Mouse (Mus musculus) liver, postnatal 0 days (tissue): ENCODE measurements around the gene Gm7324. TPM values are rescaled to one million over a fixed set of nuclear protein-coding genes. Genes with fewer than 3 reads are reported as not detected.
"Not testable (repeated sequence)": the region's sequence is repeated elsewhere in the genome, so short reads cannot be mapped to it uniquely, and the experiment has no call there.

ENCODE experiments used
- ATAC-seq: fragments of 200-750 bp; cut with Nextera tagmentation; 2 replicates; pipeline ENCODE4 v1.8.0; 2017; ENCODE audit warnings: mild to moderate bottlenecking, moderate library complexity
- DNase-seq: peaks from one replicate; pipeline ENCODE4 v3.0.0-alpha.2; 2016
- H3K27ac ChIP-seq: fragments of 300-500 bp; sonication (generic); 2 replicates; pipeline ENCODE4 v1.5.1; 2014; ENCODE audit warnings: antibody characterized with exemption, moderate library complexity, mild to moderate bottlenecking, low read depth
- H3K27me3 ChIP-seq: fragments of 300-500 bp; sonication (generic); 2 replicates; pipeline ENCODE4 v1.6.1; 2014; ENCODE audit warnings: low read length, control low read depth, mixed read lengths; ENCODE audit not compliant: insufficient read depth
- H3K36me3 ChIP-seq: fragments of 300-500 bp; sonication (generic); replicated peaks from 2 replicates; pipeline ENCODE4 v1.6.1; 2014; ENCODE audit warnings: mild to moderate bottlenecking, control low read depth, low read length, moderate library complexity, mixed read lengths; ENCODE audit not compliant: insufficient read depth
- H3K4me1 ChIP-seq: fragments of 300-500 bp; sonication (generic); 2 replicates; pipeline ENCODE4 v1.6.1; 2014; ENCODE audit warnings: antibody characterized with exemption, mild to moderate bottlenecking, control low read depth; ENCODE audit not compliant: insufficient read depth
- H3K4me2 ChIP-seq: fragments of 300-500 bp; sonication (generic); 2 replicates; pipeline ENCODE4 v1.6.1; 2014; ENCODE audit warnings: low read depth, mild to moderate bottlenecking, low read length, moderate library complexity, mixed read lengths
- H3K4me3 ChIP-seq: fragments of 300-500 bp; sonication (generic); 2 replicates; pipeline ENCODE4 v1.5.1; 2014; ENCODE audit warnings: low read depth, low read length
- H3K9ac ChIP-seq: fragments of 300-500 bp; sonication (generic); replicated peaks from 2 replicates; pipeline ENCODE4 v1.6.1; 2014; ENCODE audit warnings: mild to moderate bottlenecking, moderate library complexity
- H3K9me3 ChIP-seq: fragments of 300-500 bp; sonication (generic); 2 replicates; pipeline ENCODE4 v1.6.1; 2016; ENCODE audit warnings: mild to moderate bottlenecking, control low read depth, low read length, mixed read lengths
- WGBS: fragments of 180-500 bp; shearing (Covaris S2); extraction: QIAGEN DNeasy Blood & Tissue Kit; methylation state at CpG from one replicate; pipeline ENCODE4 v1.1.7; 2014; ENCODE audit not compliant: insufficient replicate concordance; 5-methylcytosine and 5-hydroxymethylcytosine counted together
- polyA plus RNA-seq: library from polyadenylated mRNA; unstranded; fragments of >200 nt; fragmentation: Nextera tagmentation; extraction: Ambion mirVana; gene quantifications from 2 replicates; pipeline ENCODE4 v1.2.1, GENCODE M21; 2015

Gm7324 gene
- 0.47 and 0.54 TPM in 2 replicates for polyA plus RNA-seq

DNA sequence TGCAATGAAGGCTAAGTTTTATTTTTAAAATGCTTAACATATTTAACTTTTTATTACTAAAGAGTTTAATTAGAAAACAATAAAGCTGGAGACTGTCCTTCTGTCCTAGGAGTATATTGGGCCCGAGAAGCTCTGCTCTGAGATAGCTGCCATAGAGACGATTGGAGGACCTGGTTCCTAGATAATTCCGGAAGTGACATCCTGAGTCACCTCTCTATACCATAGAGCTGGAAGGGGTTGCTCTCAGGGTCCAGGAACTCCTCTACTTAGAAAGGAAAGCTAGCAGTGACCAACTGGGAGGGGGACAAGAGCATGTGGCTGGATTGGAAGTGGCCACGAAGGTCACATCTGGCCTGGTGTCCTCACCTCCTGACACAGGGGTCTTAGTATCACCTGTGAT lies at the start of gene Gm7324:
Gm7324 (plus strand) TSS at position 208 of the 400 bp plus-strand sequence.
- DNase-seq, H3K4me1 ChIP-seq, H3K36me3 ChIP-seq, H3K9me3 ChIP-seq, H3K9ac ChIP-seq, H3K27me3 ChIP-seq, ATAC-seq, H3K4me2 ChIP-seq, H3K4me3 ChIP-seq, H3K27ac ChIP-seq: not testable (repeated sequence)
- WGBS = 80% methylated on average over 4 of the region's 4 CpGs

DNA sequence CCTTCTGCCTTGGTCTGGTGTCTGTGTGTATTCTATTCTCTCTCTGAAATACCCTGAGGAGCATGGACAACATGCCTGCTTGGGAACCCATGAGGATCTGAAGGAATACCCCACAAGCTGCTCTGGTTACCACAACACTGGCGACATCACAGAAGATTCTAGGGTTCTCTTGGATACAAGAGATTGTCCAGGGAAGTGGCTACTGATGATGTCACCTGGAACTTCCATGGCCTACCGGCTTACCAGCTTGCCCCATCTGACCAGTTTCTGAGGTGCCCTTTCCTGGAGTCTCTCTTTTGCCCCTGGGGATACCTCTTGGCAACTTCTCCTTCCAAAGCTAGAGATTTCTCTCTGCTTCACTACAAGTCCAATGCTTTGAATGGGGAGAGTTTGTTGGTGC lies 20.5 kb upstream of the Gm7324 start, which contains the start of gene Gm8165:
Gm8165 (minus strand) TSS at position 101 of the 400 bp plus-strand sequence.
- DNase-seq, H3K36me3 ChIP-seq, H3K4me3 ChIP-seq, H3K9me3 ChIP-seq, H3K9ac ChIP-seq, H3K27me3 ChIP-seq, H3K4me2 ChIP-seq, ATAC-seq, H3K4me1 ChIP-seq, H3K27ac ChIP-seq: not testable (repeated sequence)
- no CpG with 5 or more reads among the region's 2 CpGs for WGBS

DNA sequence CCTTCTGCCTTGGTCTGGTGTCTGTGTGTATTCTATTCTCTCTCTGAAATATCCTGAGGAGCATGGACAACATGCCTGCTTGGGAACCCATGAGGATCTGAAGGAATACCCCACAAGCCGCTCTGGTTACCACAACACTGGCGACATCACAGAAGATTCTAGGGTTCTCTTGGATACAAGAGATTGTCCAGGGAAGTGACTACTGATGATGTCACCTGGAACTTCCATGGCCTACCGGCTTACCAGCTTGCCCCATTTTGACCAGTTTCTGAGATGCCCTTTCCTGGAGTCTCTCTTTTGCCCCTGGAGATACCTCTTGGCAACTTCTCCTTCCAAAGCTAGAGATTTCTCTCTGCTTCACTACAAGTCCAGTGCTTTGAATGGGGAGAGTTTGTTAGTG lies 29.8 kb downstream of the Gm7324 start, which contains the start of gene Gm16506:
Gm16506 (minus strand) TSS at position 101 of the 400 bp plus-strand sequence.
- 81% methylated on average over 1 of the region's 3 CpGs for WGBS

DNA sequence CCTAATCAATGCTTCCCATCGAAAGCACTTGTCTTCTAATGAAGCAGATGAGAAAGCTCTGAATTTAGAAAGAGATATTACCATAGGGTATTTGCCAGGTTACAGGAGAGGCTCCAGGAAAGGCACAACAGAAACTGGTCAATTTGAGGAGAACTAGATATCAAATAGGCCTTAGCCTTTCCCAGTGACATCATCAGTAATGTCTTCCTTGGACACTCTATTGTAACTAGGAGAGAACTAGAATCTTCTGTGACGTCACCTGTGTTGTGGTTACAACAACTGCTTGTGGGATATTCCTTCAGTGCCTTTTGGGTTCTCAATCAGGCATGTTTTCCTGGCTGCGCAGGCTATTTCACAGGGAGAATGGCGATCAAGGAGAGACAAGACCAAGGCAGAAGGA lies 49.9 kb downstream of the Gm7324 start, which contains the start of gene Gm6526:
Gm6526 (plus strand) TSS at position 301 of the 400 bp plus-strand sequence.
- 75% methylated on average over 4 of the region's 4 CpGs for WGBS
- H3K4me3 ChIP-seq, H3K4me1 ChIP-seq, H3K36me3 ChIP-seq, H3K4me2 ChIP-seq, DNase-seq, H3K9ac ChIP-seq, ATAC-seq, H3K9me3 ChIP-seq, H3K27me3 ChIP-seq, H3K27ac ChIP-seq: not testable (repeated sequence)

More for the DNA sequence above, 29.8 kb downstream of the Gm7324 start, which contains the start of gene Gm16506:
- not testable (repeated sequence) for ATAC-seq, H3K27ac ChIP-seq, H3K36me3 ChIP-seq, H3K4me3 ChIP-seq, H3K4me1 ChIP-seq, H3K9ac ChIP-seq, DNase-seq, H3K27me3 ChIP-seq, H3K9me3 ChIP-seq, H3K4me2 ChIP-seq

Other genes starting within 250 kb of the Gm7324 start
- not detected in 2 replicates for gene Gm5799, start 154.3 kb upstream of the Gm7324 start, polyA plus RNA-seq
- not detected in 2 replicates for gene Gm17654, start 118.7 kb upstream of the Gm7324 start, polyA plus RNA-seq
- gene Gm10375, start 89.8 kb upstream of the Gm7324 start, polyA plus RNA-seq = not detected in 2 replicates
- not detected in 2 replicates for gene Gm8165, start 20.6 kb upstream of the Gm7324 start, polyA plus RNA-seq
- not detected in 2 replicates for gene Gm16506, start 29.7 kb downstream of the Gm7324 start, polyA plus RNA-seq
- gene Gm6526, start 50.0 kb downstream of the Gm7324 start, polyA plus RNA-seq = not detected in 2 replicates
- gene Gm8180, start 86.9 kb downstream of the Gm7324 start, polyA plus RNA-seq = not detected in 2 replicates
- 2.6 and 5.0 TPM in 2 replicates for gene Ear1, start 177.7 kb downstream of the Gm7324 start, polyA plus RNA-seq
- gene Ear10, start 225.7 kb downstream of the Gm7324 start, polyA plus RNA-seq = not detected in 2 replicates
- gene Gm8113, start 227.6 kb downstream of the Gm7324 start, polyA plus RNA-seq = 2.7 TPM in 2 replicates